Mouse (Mus musculus) megakaryocyte, embryonic 14.5 days (primary cell): Measurements from ENCODE around the gene Fn1.

ENCODE experiments used
- FLI1 ChIP-seq: IDR thresholded peaks from 2 replicates; pipeline ENCODE4 v1.6.1; 2012; ENCODE audit warnings: low read length, inconsistent platforms, mixed read lengths
- GATA1 ChIP-seq: IDR thresholded peaks from 3 replicates; pipeline ENCODE4 v1.6.1; 2012; ENCODE audit warnings: mixed read lengths, low read length, inconsistent platforms, borderline replicate concordance

DNA sequence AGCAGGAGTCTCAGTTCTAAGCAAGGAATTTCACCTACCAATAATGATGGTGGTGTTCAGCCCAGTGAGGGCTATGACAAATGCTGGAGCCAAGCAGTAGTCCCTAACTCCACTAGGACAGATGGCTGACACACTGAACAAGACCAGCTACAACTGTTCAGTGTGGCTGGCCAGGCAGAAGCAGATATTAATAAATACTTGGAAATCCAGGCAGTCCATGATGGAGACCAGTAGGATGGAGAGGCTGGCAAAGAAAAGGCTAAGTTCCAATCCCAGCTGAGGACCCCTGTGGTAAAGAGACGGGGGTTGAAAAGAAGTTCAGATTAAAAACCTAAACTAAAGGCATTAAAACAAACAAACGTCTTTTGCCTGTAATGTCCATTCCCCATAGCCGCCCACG, 113.4 kb downstream of the Fn1 start:
- no peak for TF ChIP-seq FLI1
- no peak for TF ChIP-seq GATA1
